Mouse (Mus musculus) ovary, postnatal 10 days (tissue): ENCODE results near the gene Pspc1.
"Not testable (repeated sequence)": the region's sequence is repeated elsewhere in the genome, so short reads cannot be mapped to it uniquely, and the experiment has no call there.

Source experiments
- DNase-seq: peaks from one replicate; pipeline ENCODE4 v3.0.0; 2022; ENCODE audit warnings: low spot score

The Pspc1 gene

GRCm38 (mm10) chr14:56778200-56778932 lies at the start of gene Pspc1:
Gene Pspc1, minus strand, starts transcription at chr14:56778316.
- DNase-seq, result peak; percentile 91

- DNase-seq, result no peak
These were observed 46.4 kb upstream of the Pspc1 start for GRCm38 (mm10) chr14:56824562-56824961.

GRCm38 (mm10) chr14:56817616-56818015 lies 39.5 kb upstream of the Pspc1 start:
- no peak for DNase-seq

GRCm38 (mm10) chr14:56817131-56817530 lies 39.0 kb upstream of the Pspc1 start:
- DNase-seq, result no peak

GRCm38 (mm10) chr14:56816541-56816940 lies 38.4 kb upstream of the Pspc1 start:
- no peak for DNase-seq

- DNase-seq, result peak; percentile 66
These were observed 34.5 kb upstream of the Pspc1 start for GRCm38 (mm10) chr14:56812520-56813036.

- peak; percentile 75 for DNase-seq
These were observed 33.7 kb upstream of the Pspc1 start, which contains the start of gene Zmym5 for GRCm38 (mm10) chr14:56811701-56812339. Gene Zmym5, minus strand, starts transcription at chr14:56811716.

GRCm38 (mm10) chr14:56810781-56811690 lies 32.9 kb upstream of the Pspc1 start:
- peak; percentile 39 for DNase-seq

GRCm38 (mm10) chr14:56793243-56793642 lies 15.1 kb upstream of the Pspc1 start:
- no peak for DNase-seq

GRCm38 (mm10) chr14:56784575-56784974 lies 6.5 kb upstream of the Pspc1 start:
- no peak for DNase-seq

GRCm38 (mm10) chr14:56778933-56779300 lies 801 bp upstream of the Pspc1 start:
- no peak for DNase-seq

- DNase-seq, result peak; percentile 49
These were observed 568 bp downstream of the Pspc1 start for GRCm38 (mm10) chr14:56777360-56778136.

GRCm38 (mm10) chr14:56776571-56777238 lies 1.4 kb downstream of the Pspc1 start:
- DNase-seq, result no peak

GRCm38 (mm10) chr14:56775416-56775815 lies 2.7 kb downstream of the Pspc1 start:
- DNase-seq, result no peak

GRCm38 (mm10) chr14:56766438-56766837 lies 11.7 kb downstream of the Pspc1 start:
- not testable (repeated sequence) for DNase-seq

GRCm38 (mm10) chr14:56765117-56765516 lies 13.0 kb downstream of the Pspc1 start:
- not testable (repeated sequence) for DNase-seq

- no peak for DNase-seq
These were observed 26.8 kb downstream of the Pspc1 start for GRCm38 (mm10) chr14:56751282-56751681.

GRCm38 (mm10) chr14:56740175-56740574 lies 37.9 kb downstream of the Pspc1 start:
- no peak for DNase-seq

- DNase-seq, result no peak
These were observed 51.6 kb downstream of the Pspc1 start for GRCm38 (mm10) chr14:56726493-56726892.

GRCm38 (mm10) chr14:56705687-56706086 lies 72.4 kb downstream of the Pspc1 start:
- no peak for DNase-seq

- DNase-seq, result no peak
These were observed 75.5 kb downstream of the Pspc1 start for GRCm38 (mm10) chr14:56702644-56703043.
